Mouse (Mus musculus): ENCODE data around the gene Gm4559.
"Not testable (repeated sequence)": the region's sequence is repeated elsewhere in the genome, so short reads cannot be mapped to it uniquely, and the experiment has no call there.

The Gm4559 gene

DNA sequence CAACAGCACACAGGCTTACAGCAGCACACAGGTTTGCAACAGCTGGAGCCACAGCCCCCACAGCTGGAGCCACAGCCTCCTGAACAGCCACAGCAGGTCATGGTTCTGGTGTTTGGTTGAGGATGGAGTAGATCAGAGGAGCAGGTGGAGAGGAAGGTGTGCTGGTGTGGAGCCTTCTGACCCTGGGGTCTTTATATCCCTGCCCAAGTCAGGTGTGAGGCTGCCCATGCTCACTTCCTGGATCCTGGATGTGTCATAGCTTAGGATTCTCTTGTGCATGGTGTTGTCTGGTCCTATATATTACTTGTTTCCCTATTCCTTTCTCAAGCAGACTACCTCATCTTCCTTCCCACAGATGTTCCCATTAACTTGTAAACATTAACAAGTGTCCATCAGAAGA is at the start of gene Gm4559:
Gene Gm4559, minus strand, starts transcription at position 101 of the 400 bp plus-strand sequence.
- in situ Hi-C loops (cut with MboI, MseI), result not testable (repeated sequence)

GRCm38 (mm10) chr7:142323396-142324117 is 49.4 kb upstream of the Gm4559 start:
- in situ Hi-C loops (cut with MboI, MseI), result no loop called here

GRCm38 (mm10) chr7:142322641-142323040 is 48.5 kb upstream of the Gm4559 start:
- in situ Hi-C loops (cut with MboI, MseI), result no loop called here

DNA sequence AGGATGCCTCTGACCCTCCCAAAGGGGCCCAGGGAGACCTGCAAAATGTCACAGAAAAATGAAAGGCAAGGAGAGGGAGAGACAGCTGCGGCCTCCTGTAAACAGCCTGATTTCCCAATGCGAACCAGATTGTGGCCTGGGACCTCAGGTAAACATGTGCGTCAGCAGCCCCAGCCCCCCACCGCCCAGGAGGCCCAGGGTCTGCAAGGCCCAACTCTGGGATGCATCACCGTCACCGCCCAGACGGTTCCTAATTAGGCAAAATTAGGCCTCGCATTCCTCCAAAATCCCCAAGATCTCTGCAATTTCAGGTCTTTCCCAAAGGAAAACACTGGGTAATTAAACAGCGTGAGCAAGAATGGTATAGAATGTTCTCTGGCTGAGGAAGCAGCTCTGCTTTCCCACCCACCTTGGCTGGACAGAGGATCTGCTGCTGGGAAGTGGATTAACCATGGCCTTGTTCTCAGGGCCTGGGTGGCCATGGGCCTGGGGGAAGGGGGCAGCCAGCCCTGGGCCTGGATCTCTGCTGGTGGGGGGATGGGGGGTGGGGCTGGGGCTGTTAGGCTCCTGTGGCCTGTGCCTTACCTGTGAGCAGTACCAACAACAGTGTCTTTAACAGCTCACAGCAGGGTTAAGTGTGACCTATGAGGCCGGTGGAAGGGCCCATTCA is 47.6 kb upstream of the Gm4559 start:
- in situ Hi-C loops (cut with MboI, MseI), result not testable (repeated sequence)

GRCm38 (mm10) chr7:142320906-142321305 is 46.7 kb upstream of the Gm4559 start:
- in situ Hi-C loops (cut with MboI, MseI), result no loop called here

DNA sequence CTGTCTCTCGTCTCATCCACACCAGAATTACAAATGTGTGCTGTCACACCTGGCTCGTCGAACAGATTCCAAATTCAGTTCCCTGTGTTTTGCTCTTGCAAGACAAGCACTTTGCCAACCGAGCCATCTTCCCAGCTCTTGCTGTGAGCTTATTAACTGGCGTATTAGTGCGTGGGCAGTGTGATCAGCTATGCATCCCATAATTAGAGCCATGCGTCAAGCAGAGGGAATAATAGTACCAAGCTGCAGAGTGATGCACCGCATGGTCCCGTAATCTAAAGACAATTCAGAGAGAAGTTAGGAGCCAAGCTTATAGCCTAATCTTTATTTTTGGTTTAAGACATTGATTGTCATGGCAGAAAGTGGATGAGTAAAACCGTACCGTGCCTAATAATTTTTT is 45.0 kb upstream of the Gm4559 start:
- in situ Hi-C loops (cut with MboI, MseI), result loop anchor here (5.0 kb wide), 1 partner anchor 263 kb away; no protein-coding TSS in a partner anchor

DNA sequence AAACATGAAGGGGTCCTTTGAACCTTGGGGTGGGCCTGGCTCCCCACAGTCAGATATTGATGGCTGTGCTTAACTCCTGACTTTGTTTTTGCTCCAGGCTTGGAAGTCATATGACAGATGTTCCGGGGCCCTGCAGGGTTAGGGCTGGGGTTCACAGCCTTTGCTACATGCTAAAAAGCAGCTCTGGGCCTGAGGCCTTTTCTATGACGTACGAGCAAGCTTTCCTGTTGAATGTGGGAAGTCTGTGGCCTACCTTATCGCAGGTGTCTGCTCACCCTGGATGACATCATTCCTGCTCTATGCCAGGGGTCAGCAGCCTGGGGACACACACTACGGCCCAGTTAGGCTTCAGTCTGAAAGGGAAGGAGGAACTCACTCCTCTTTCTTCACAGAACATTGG is 43.1 kb upstream of the Gm4559 start:
- in situ Hi-C loops (cut with MboI, MseI), result loop anchor here (5.0 kb wide), 1 partner anchor 265 kb away; no protein-coding TSS in a partner anchor

GRCm38 (mm10) chr7:142316558-142316957 is 42.4 kb upstream of the Gm4559 start:
- in situ Hi-C loops (cut with MboI, MseI), result loop anchor here (5.0 kb wide), 1 partner anchor 266 kb away; no protein-coding TSS in a partner anchor

- in situ Hi-C loops (cut with MboI, MseI), result loop anchor here (5.0 kb wide), 1 partner anchor 268 kb away; no protein-coding TSS in a partner anchor
Observed at GRCm38 (mm10) chr7:142314600-142315285, 40.6 kb upstream of the Gm4559 start.

GRCm38 (mm10) chr7:142303929-142304328 is 29.8 kb upstream of the Gm4559 start:
- in situ Hi-C loops (cut with MboI, MseI), result not testable (repeated sequence)

- in situ Hi-C loops (cut with MboI, MseI), result no loop called here
Observed at GRCm38 (mm10) chr7:142303249-142303648, 29.1 kb upstream of the Gm4559 start, which contains the start of gene Krtap5-4. Krtap5-4 (plus strand) TSS chr7:142303549.

- in situ Hi-C loops (cut with MboI, MseI), result not testable (repeated sequence)
Observed at GRCm38 (mm10) chr7:142297018-142297417, 22.9 kb upstream of the Gm4559 start, which contains the start of gene Krtap5-1. Krtap5-1 (minus strand) TSS chr7:142297118.

GRCm38 (mm10) chr7:142296108-142296507 is 21.9 kb upstream of the Gm4559 start:
- in situ Hi-C loops (cut with MboI, MseI), result not testable (repeated sequence)

- in situ Hi-C loops (cut with MboI, MseI), result no loop called here
Observed at GRCm38 (mm10) chr7:142295418-142295817, 21.3 kb upstream of the Gm4559 start.

DNA sequence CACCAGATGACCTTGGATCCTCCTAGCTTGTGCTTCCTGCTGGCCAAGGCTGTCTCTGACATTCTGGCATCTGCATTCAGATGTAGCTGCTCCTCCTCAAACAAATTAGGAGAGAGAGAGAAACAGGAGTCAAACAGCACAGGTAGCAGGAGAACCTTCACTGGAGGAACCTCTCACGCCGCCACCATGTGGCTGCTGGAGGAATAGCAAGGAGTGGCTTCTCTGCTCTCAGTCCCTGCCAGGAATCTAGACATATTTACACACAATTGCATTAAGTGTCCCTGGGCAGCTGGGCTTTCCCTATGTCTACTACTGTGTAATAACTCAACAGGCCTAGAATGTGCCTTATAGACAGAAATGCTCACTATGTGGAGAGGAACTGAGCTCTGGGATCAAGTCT is 19.7 kb upstream of the Gm4559 start:
- in situ Hi-C loops (cut with MboI, MseI), result not testable (repeated sequence)

GRCm38 (mm10) chr7:142285910-142286612 is 11.9 kb upstream of the Gm4559 start:
- in situ Hi-C loops (cut with MboI, MseI), result not testable (repeated sequence)

DNA sequence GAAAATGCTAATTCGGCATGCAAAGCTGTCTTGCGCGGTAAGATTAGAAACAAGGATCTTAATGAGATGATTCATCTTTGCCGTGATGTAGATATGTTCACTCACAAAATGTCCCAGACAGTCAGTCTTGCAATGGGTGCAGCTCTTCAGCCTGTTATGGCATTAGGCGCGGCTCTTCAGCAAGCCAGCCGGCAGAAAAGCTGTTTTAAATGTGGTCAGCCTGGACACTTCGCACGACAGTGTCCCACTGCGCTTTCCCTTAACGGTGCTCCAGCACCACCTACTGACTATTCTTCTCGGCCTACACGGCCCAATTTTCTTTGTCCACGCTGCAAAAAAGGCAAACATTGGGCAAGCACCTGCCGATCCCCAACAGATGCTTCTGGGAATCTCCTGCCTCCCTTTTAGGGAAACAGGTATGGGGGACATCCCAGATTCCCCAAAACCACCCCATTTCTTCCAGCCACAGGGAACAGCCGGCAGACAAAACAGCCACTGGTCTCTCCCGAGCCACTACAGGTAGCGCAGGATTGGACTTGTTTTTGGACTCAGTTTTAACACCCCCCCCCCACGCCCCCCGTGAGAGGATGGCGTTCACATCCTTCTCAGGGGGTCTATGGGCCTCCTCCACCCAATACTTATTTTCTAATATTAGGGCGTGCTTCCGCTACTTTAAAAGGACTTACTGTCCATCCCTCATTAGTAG is 11.1 kb upstream of the Gm4559 start:
- in situ Hi-C loops (cut with MboI, MseI), result no loop called here

- in situ Hi-C loops (cut with MboI, MseI), result no loop called here
Observed at GRCm38 (mm10) chr7:142284615-142285080, 10.5 kb upstream of the Gm4559 start.

GRCm38 (mm10) chr7:142284023-142284591 is 9.9 kb upstream of the Gm4559 start:
- in situ Hi-C loops (cut with MboI, MseI), result no loop called here

GRCm38 (mm10) chr7:142282847-142283246 is 8.7 kb upstream of the Gm4559 start:
- in situ Hi-C loops (cut with MboI, MseI), result not testable (repeated sequence)

Data from T-helper 1 cell (primary cell).